In the genomic region with DNA sequence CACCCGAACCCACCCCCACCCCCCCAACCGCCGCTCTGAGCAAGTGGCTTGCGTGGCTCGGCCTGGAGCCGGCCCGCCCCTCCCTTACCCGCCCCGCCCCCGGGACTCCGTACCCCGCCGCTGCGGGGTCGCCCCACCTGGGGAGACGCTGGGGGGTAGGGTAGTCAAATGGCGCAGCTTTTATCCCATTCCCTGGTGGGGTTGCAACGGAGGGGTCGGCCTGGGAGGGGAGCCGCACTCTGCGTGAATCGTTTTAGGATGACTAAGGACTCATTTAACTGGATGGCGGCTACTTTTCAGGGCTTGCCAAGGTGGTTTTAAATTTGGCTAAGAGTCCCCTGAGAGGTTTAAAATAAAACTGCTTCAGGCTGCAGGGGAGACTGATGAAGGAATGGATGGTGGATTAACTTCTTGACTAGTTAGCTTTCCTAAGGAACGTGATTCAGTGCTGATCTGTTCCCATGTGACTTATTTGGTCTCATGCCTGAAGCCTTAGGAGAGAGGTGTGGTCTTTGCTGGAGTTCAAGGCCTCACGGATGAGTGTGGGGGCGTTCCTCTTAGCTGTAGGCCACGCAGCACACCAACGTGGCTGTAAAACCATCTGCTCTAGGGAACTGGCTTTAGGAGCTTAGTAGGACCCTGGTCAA, we compare ENCODE assay signal across 7 mouse cellular contexts. TPM values are rescaled to one million over a fixed set of nuclear protein-coding genes. Genes with fewer than 3 reads are reported as not detected.
DNase-seq lines count a peak whose midpoint lies in the region; ATAC-seq and TF ChIP-seq lines count a peak whose summit lies in the region.

No protein-coding gene starts in this region.

- H3K27me3 ChIP-seq in hindbrain, postnatal 0 days (ENCODE audit: insufficient read depth, low read length): no peaks in the 10 kb centered on the region
- H3K27me3 ChIP-seq in liver, embryonic 16.5 days (ENCODE audit: control insufficient read depth, insufficient read depth, low read depth, low read length): peaks cover 7% of the 10 kb centered on the region
- no peaks in the 10 kb centered on the region for H3K27me3 ChIP-seq in small intestine, adult 2 months (ENCODE audit: control insufficient read depth, insufficient read depth, low read length)

- peaks cover 7% of the 10 kb centered on the region; the same call in 1 of the 2 replicates for H3K4me1 ChIP-seq in embryonic fibroblast, embryonic 13.5 days (ENCODE audit: control insufficient read depth, insufficient read depth, low read length)
- H3K4me1 ChIP-seq in hindbrain, postnatal 0 days (ENCODE audit: insufficient read depth, low read length): peaks cover 14% of the 10 kb centered on the region
- peaks cover 23% of the 10 kb centered on the region for H3K4me1 ChIP-seq in liver, embryonic 16.5 days (ENCODE audit: control insufficient read depth, low read depth, low read length)
- peaks cover 2% of the 10 kb centered on the region; the same call in 1 of the 2 replicates for H3K4me1 ChIP-seq in small intestine, adult 2 months (ENCODE audit: control insufficient read depth, insufficient read depth, insufficient read length, low read length)

- H3K9me3 ChIP-seq in hindbrain, postnatal 0 days (ENCODE audit: low read length): no peaks in the 10 kb centered on the region
- H3K9me3 ChIP-seq in liver, embryonic 16.5 days (replicated peaks; ENCODE audit: control insufficient read depth, low read length): no peaks in the 10 kb centered on the region

- peak overlapping the region; percentile 92 for H3K27ac ChIP-seq in embryonic fibroblast, embryonic 13.5 days (ENCODE audit: insufficient read depth, low read length)
- H3K27ac ChIP-seq in hindbrain, postnatal 0 days: peak overlapping the region; percentile 93; the same call in 1 of the 2 replicates
- H3K27ac ChIP-seq in liver, embryonic 16.5 days (ENCODE audit: low read length): no peak overlapping the region
- H3K27ac ChIP-seq in small intestine, adult 2 months (ENCODE audit: insufficient read depth, low read depth, low read length): peak overlapping the region; percentile 69

- peak overlapping the region; percentile 93 for H3K4me2 ChIP-seq in hindbrain, postnatal 0 days (ENCODE audit: low read depth, low read length)
- H3K4me2 ChIP-seq in liver, embryonic 16.5 days (ENCODE audit: low read depth, low read length): peak overlapping the region; percentile 98

- no peak for ATAC-seq in hindbrain, postnatal 0 days
- no peak for ATAC-seq in liver, embryonic 16.5 days (ENCODE audit: low read depth)

- 4% methylated on average over 28 of the region's 28 CpGs for WGBS in hindbrain, postnatal 0 days
- 8% methylated on average over 26 of the region's 28 CpGs for WGBS in liver, embryonic 16.5 days (ENCODE audit: insufficient replicate concordance)
- WGBS in small intestine, adult 2 months: 3% methylated on average over 28 of the region's 28 CpGs

- TF ChIP-seq POLR2A in embryonic fibroblast, embryonic 13.5 days (IDR thresholded peaks at IDR 0.05; ENCODE audit: low read depth, low read length): peak; percentile 53
- peak; percentile 8; the same call in 1 of the 2 replicates for TF ChIP-seq POLR2A in small intestine, adult 2 months (IDR thresholded peaks at IDR 0.05; ENCODE audit: low read depth, low read length)

- no peaks in the 10 kb centered on the region for H3K36me3 ChIP-seq in hindbrain, postnatal 0 days (ENCODE audit: insufficient read depth, low read length)
- H3K36me3 ChIP-seq in liver, embryonic 16.5 days (ENCODE audit: control insufficient read depth, insufficient read depth): no peaks in the 10 kb centered on the region
- no peaks in the 10 kb centered on the region for H3K36me3 ChIP-seq in small intestine, adult 2 months (ENCODE audit: control insufficient read depth, insufficient read depth, low read length)

- peak; percentile 15 for DNase-seq in thymus, postnatal 4 days
- no peak for DNase-seq in thymus, postnatal 10 days (ENCODE audit: low spot score in 2 of 2)
- no peak for DNase-seq in hindbrain, postnatal 0 days (ENCODE audit: low spot score)
- DNase-seq in layer of hippocampus, adult 8-10 months (ENCODE audit: low spot score in 2 of 2): no peak

- H3K4me3 ChIP-seq in embryonic fibroblast, embryonic 13.5 days (ENCODE audit: insufficient read depth, low read length): peak overlapping the region; percentile 64
- peak overlapping the region; percentile 74 for H3K4me3 ChIP-seq in hindbrain, postnatal 0 days (ENCODE audit: low read length)
- H3K4me3 ChIP-seq in liver, embryonic 16.5 days (ENCODE audit: low read depth, low read length): peak overlapping the region; percentile 71
- peak overlapping the region; percentile 91 for H3K4me3 ChIP-seq in small intestine, adult 2 months (ENCODE audit: low read depth, low read length)

- no peak for TF ChIP-seq CTCF in embryonic fibroblast, embryonic 13.5 days (IDR thresholded peaks at IDR 0.05; ENCODE audit: borderline replicate concordance, insufficient read depth, low read length)
- TF ChIP-seq CTCF in hindbrain, postnatal 0 days (IDR thresholded peaks at IDR 0.05; ENCODE audit: low read depth): no peak
- no peak for TF ChIP-seq CTCF in small intestine, adult 2 months (IDR thresholded peaks at IDR 0.05; ENCODE audit: extremely low read depth, insufficient read length, insufficient replicate concordance, low read depth, low read length)

- H3K9ac ChIP-seq in hindbrain, postnatal 0 days (replicated peaks; ENCODE audit: low read length): peak overlapping the region; percentile 69
- peak overlapping the region; percentile 72; the same call in 1 of the 2 replicates for H3K9ac ChIP-seq in liver, embryonic 16.5 days (ENCODE audit: low read depth, low read length)

RNA-seq across cellular contexts. Expression of gene Klf9, which starts 1.5 kb away (rescaled TPM):
- 42.2 and 45.2 TPM in 2 replicates for polyA plus RNA-seq in embryonic fibroblast, embryonic 13.5 days (2011; ENCODE audit: insufficient read length, low read depth, missing spikeins)
- 19.1 and 20.1 TPM in 2 replicates for total RNA-seq in hindbrain, postnatal 0 days (2014; rRNA removed)
- polyA plus RNA-seq in hindbrain, postnatal 0 days (2015; fragmentation: Nextera tagmentation; extraction: Ambion mirVana): 9.5 and 10.5 TPM in 2 replicates
- 0.82 and 0.90 TPM in 2 replicates for polyA plus RNA-seq in liver, embryonic 16.5 days (2015; fragmentation: Nextera tagmentation; extraction: Ambion mirVana)
- polyA plus RNA-seq in small intestine, adult 2 months (2012; rRNA removed): 9.6 and 16.2 TPM in 2 replicates
- total RNA-seq in layer of hippocampus, adult 8-10 months (2022): 100 to 1,000 TPM; 136 to 156 (median 140) TPM
